Mouse (Mus musculus) spleen, adult 2 months (tissue): Measurements from ENCODE around the gene Ect2l. TPM values are rescaled to one million over a fixed set of nuclear protein-coding genes. Genes with fewer than 3 reads are reported as not detected.

Experiments
- DNase-seq, 2 experiments: peaks; one replicate each; pipeline versions ENCODE4 v3.0.0 to v3.0.0-alpha.2; 2012 to 2021; ENCODE audit warnings: low spot score in 2 of 2, low read depth in 1 of 2
- H3K27ac ChIP-seq: fragments of 200-500 bp; 2 replicates; pipeline ENCODE4 v1.5.1; 2012; ENCODE audit warnings: low read length, inconsistent platforms; ENCODE audit not compliant: insufficient read depth
- H3K27me3 ChIP-seq: fragments of 200-500 bp; 2 replicates; pipeline ENCODE4 v1.6.1; 2012; ENCODE audit warnings: mild to moderate bottlenecking, moderate library complexity, low read length, inconsistent platforms; ENCODE audit not compliant: control insufficient read depth, insufficient read depth
- H3K36me3 ChIP-seq: fragments of 200-500 bp; 2 replicates; pipeline ENCODE4 v1.6.1; 2012; ENCODE audit warnings: mild to moderate bottlenecking, low read length, inconsistent platforms; ENCODE audit not compliant: control insufficient read depth, insufficient read depth
- H3K4me1 ChIP-seq: fragments of 200-500 bp; 2 replicates; pipeline ENCODE4 v1.6.1; 2011; ENCODE audit warnings: inconsistent platforms; ENCODE audit not compliant: control insufficient read depth, insufficient read depth, insufficient read length
- H3K4me3 ChIP-seq: fragments of 200-500 bp; 2 replicates; pipeline ENCODE4 v1.5.1; 2011; ENCODE audit warnings: mild to moderate bottlenecking, inconsistent platforms; ENCODE audit not compliant: insufficient read depth, insufficient read length; ENCODE audit errors: extremely low read depth
- CTCF ChIP-seq: fragments of 200-500 bp; IDR thresholded peaks from 2 replicates; pipeline ENCODE4 v1.5.1; 2011; ENCODE audit warnings: mild to moderate bottlenecking, inconsistent platforms; ENCODE audit not compliant: insufficient read depth, insufficient read length, insufficient replicate concordance; ENCODE audit errors: extremely low read depth
- POLR2A ChIP-seq: fragments of 200-500 bp; IDR thresholded peaks from 2 replicates; pipeline ENCODE4 v1.6.1; 2011; ENCODE audit warnings: low read depth, low read length, inconsistent platforms
- WGBS: fragments of 180-500 bp; shearing (Covaris S2); methylation state at CpG from one replicate; pipeline ENCODE4 v1.1.7; 2018; 5-methylcytosine and 5-hydroxymethylcytosine counted together
- polyA plus RNA-seq: library from polyadenylated mRNA; depleted of rRNA; stranded (reverse); fragments of >200 nt; gene quantifications from 2 replicates; pipeline ENCODE4 v1.2.3, GENCODE M21; 2012

Ect2l gene
- polyA plus RNA-seq, 1 experiment, result not detected

GRCm38 (mm10) chr10:18233891-18234290, 23.2 kb upstream of the Ect2l start:
- no peak overlapping the region for H3K4me3 ChIP-seq
- DNase-seq, result peak in 1 of 2 experiments; percentile 12
- H3K36me3 ChIP-seq, result no peaks in the 10 kb centered on the region
- TF ChIP-seq CTCF, result no peak
- TF ChIP-seq POLR2A, result no peak
- H3K27me3 ChIP-seq, result no peaks in the 10 kb centered on the region
- H3K4me1 ChIP-seq, result no peaks in the 10 kb centered on the region
- 58% methylated on average over 3 of the region's 3 CpGs for WGBS
- H3K27ac ChIP-seq, result no peak overlapping the region

GRCm38 (mm10) chr10:18224386-18224785, 13.7 kb upstream of the Ect2l start:
- H3K4me3 ChIP-seq, result no peak overlapping the region
- no peaks in the 10 kb centered on the region for H3K4me1 ChIP-seq
- TF ChIP-seq POLR2A (no peak), CTCF (no peak)
- H3K27me3 ChIP-seq, result no peaks in the 10 kb centered on the region
- H3K36me3 ChIP-seq, result no peaks in the 10 kb centered on the region
- no peak for DNase-seq
- 88% methylated on average over 3 of the region's 3 CpGs for WGBS
- no peak overlapping the region for H3K27ac ChIP-seq

GRCm38 (mm10) chr10:18219351-18219750, 8.7 kb upstream of the Ect2l start:
- H3K4me1 ChIP-seq, result no peaks in the 10 kb centered on the region
- H3K36me3 ChIP-seq, result peaks cover 3% of the 10 kb centered on the region
- H3K27ac ChIP-seq, result no peak overlapping the region
- H3K4me3 ChIP-seq, result no peak overlapping the region
- no peaks in the 10 kb centered on the region for H3K27me3 ChIP-seq
- no peak for DNase-seq
- 92% methylated on average over 10 of the region's 10 CpGs for WGBS
- no peak for TF ChIP-seq POLR2A

GRCm38 (mm10) chr10:18214124-18214523, 3.4 kb upstream of the Ect2l start:
- H3K4me3 ChIP-seq, result no peak overlapping the region
- TF ChIP-seq CTCF (no peak), POLR2A (no peak)
- H3K27ac ChIP-seq, result no peak overlapping the region
- no peaks in the 10 kb centered on the region for H3K4me1 ChIP-seq
- 89% methylated on average over 5 of the region's 5 CpGs for WGBS
- no peak for DNase-seq
- H3K36me3 ChIP-seq, result peaks cover 3% of the 10 kb centered on the region
- no peaks in the 10 kb centered on the region for H3K27me3 ChIP-seq

- 84% methylated on average over 4 of the region's 4 CpGs for WGBS
- TF ChIP-seq POLR2A, result no peak
- no peak for TF ChIP-seq CTCF
- Histone ChIP-seq H3K27ac (no peak overlapping the region), H3K4me1 (no peaks in the 10 kb centered on the region), H3K27me3 (no peaks in the 10 kb centered on the region), H3K36me3 (peaks cover 3% of the 10 kb centered on the region), H3K4me3 (no peak overlapping the region)
- no peak for DNase-seq
Measured at GRCm38 (mm10) chr10:18213373-18213772, 2.7 kb upstream of the Ect2l start.

GRCm38 (mm10) chr10:18210119-18210518, 571 bp downstream of the Ect2l start:
- H3K36me3 ChIP-seq, result no peaks in the 10 kb centered on the region
- WGBS, result 78% methylated on average over 6 of the region's 6 CpGs
- no peak overlapping the region for H3K27ac ChIP-seq
- H3K27me3 ChIP-seq, result no peaks in the 10 kb centered on the region
- no peak for TF ChIP-seq CTCF
- no peaks in the 10 kb centered on the region for H3K4me1 ChIP-seq
- DNase-seq, result no peak
- no peak overlapping the region for H3K4me3 ChIP-seq

GRCm38 (mm10) chr10:18204067-18204466, 6.6 kb downstream of the Ect2l start:
- no peaks in the 10 kb centered on the region for H3K27me3 ChIP-seq
- H3K4me3 ChIP-seq, result no peak overlapping the region
- no peaks in the 10 kb centered on the region for H3K4me1 ChIP-seq
- H3K27ac ChIP-seq, result no peak overlapping the region
- 78% methylated on average over 7 of the region's 7 CpGs for WGBS
- TF ChIP-seq CTCF (no peak), POLR2A (no peak)
- DNase-seq, result no peak
- no peaks in the 10 kb centered on the region for H3K36me3 ChIP-seq
